Mouse (Mus musculus): ENCODE results near the gene Fbxo27. TPM values are rescaled to one million over a fixed set of nuclear protein-coding genes. Genes with fewer than 3 reads are reported as not detected.

The Fbxo27 gene
- polyA plus RNA-seq (2014; fragmentation: Illumina TruSeq; extraction: RNeasy Lipid Tissue Mini Kit (QIAGEN cat#74804); ENCODE audit: low read depth, low replicate concordance) = not detected

DNA sequence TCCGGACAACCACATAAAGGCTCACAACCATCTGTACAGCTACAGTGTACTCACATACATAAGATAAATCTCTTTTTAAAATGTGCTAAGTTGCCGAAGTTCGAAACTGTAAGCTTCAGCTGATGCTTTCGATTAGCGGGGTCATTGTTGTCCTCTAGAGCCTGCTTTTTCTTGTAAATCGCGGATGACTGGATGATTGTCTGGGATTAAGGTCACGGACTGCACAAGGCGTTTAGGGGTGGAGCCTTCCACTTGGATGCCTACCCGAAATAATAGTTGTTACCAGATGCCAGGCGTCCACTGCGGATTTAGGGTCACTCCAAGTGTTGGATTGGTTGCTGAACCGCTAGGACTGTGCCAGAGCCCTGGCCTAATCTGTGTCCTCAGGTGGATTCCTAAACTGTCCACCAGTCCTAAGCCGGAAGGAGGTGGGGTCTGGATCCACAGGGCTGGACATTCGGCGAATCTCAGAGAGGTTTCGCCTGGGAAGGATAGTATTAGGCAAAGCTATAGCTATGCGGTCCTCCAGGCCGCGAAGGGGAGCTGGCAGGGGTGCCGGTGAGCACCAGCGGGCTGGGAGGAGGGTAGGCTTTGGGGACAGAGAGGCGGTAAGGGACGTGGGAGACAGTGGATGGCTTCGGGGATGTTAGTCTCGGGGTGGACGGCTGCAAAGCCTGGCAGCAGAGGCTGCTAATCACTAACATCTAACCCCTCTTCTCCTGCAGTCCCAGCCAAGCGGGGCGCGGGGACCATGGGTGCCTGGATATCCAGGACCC is at the start of gene Fbxo27:
Gene Fbxo27 (plus strand): TSS at position 305 of the 776 bp plus-strand sequence.

GRCm38 (mm10) chr7:28716590-28717281 is 24.1 kb downstream of the Fbxo27 start, which contains the start of gene Fbxo17:
Gene Fbxo17 (plus strand): TSS chr7:28716804.

GRCm38 (mm10) chr7:28741709-28742438 is 49.2 kb downstream of the Fbxo27 start, which contains the start of the genes Mrps12 and Sars2:
Gene Mrps12 (minus strand): TSS chr7:28741820.
Gene Sars2 (plus strand): TSS chr7:28741992.

Other genes with a start within 250 kb of the Fbxo27 start
- 0.12 TPM for gene Lrfn1, start 240.9 kb upstream of the Fbxo27 start, polyA plus RNA-seq (2014; fragmentation: Illumina TruSeq; extraction: RNeasy Lipid Tissue Mini Kit (QIAGEN cat#74804); ENCODE audit: low read depth, low replicate concordance)
- not detected for gene Ifnl2, start 182.4 kb upstream of the Fbxo27 start, polyA plus RNA-seq (2014; fragmentation: Illumina TruSeq; extraction: RNeasy Lipid Tissue Mini Kit (QIAGEN cat#74804); ENCODE audit: low read depth, low replicate concordance)
- gene Ifnl3, start 170.0 kb upstream of the Fbxo27 start, polyA plus RNA-seq (2014; fragmentation: Illumina TruSeq; extraction: RNeasy Lipid Tissue Mini Kit (QIAGEN cat#74804); ENCODE audit: low read depth, low replicate concordance) = not detected
- not detected for gene Sycn, start 152.0 kb upstream of the Fbxo27 start, polyA plus RNA-seq (2014; fragmentation: Illumina TruSeq; extraction: RNeasy Lipid Tissue Mini Kit (QIAGEN cat#74804); ENCODE audit: low read depth, low replicate concordance)
- 0.49 TPM for gene Nccrp1, start 145.6 kb upstream of the Fbxo27 start, polyA plus RNA-seq (2014; fragmentation: Illumina TruSeq; extraction: RNeasy Lipid Tissue Mini Kit (QIAGEN cat#74804); ENCODE audit: low read depth, low replicate concordance)
- gene Samd4b, start 94.7 kb upstream of the Fbxo27 start, polyA plus RNA-seq (2014; fragmentation: Illumina TruSeq; extraction: RNeasy Lipid Tissue Mini Kit (QIAGEN cat#74804); ENCODE audit: low read depth, low replicate concordance) = 8.9 TPM
- gene Pak4, start 94.7 kb upstream of the Fbxo27 start, polyA plus RNA-seq (2014; fragmentation: Illumina TruSeq; extraction: RNeasy Lipid Tissue Mini Kit (QIAGEN cat#74804); ENCODE audit: low read depth, low replicate concordance) = 1.2 TPM
- not detected for gene Acp7, start 61.5 kb upstream of the Fbxo27 start, polyA plus RNA-seq (2014; fragmentation: Illumina TruSeq; extraction: RNeasy Lipid Tissue Mini Kit (QIAGEN cat#74804); ENCODE audit: low read depth, low replicate concordance)
- 0.49 TPM for gene Fbxo17, start 24.0 kb downstream of the Fbxo27 start, polyA plus RNA-seq (2014; fragmentation: Illumina TruSeq; extraction: RNeasy Lipid Tissue Mini Kit (QIAGEN cat#74804); ENCODE audit: low read depth, low replicate concordance)
- 28.9 TPM for gene Mrps12, start 49.0 kb downstream of the Fbxo27 start, polyA plus RNA-seq (2014; fragmentation: Illumina TruSeq; extraction: RNeasy Lipid Tissue Mini Kit (QIAGEN cat#74804); ENCODE audit: low read depth, low replicate concordance)
- 0.24 TPM for gene Sars2, start 49.1 kb downstream of the Fbxo27 start, polyA plus RNA-seq (2014; fragmentation: Illumina TruSeq; extraction: RNeasy Lipid Tissue Mini Kit (QIAGEN cat#74804); ENCODE audit: low read depth, low replicate concordance)
- not detected for gene Ccer2, start 63.3 kb downstream of the Fbxo27 start, polyA plus RNA-seq (2014; fragmentation: Illumina TruSeq; extraction: RNeasy Lipid Tissue Mini Kit (QIAGEN cat#74804); ENCODE audit: low read depth, low replicate concordance)
- 20.8 TPM for gene Sirt2, start 73.9 kb downstream of the Fbxo27 start, polyA plus RNA-seq (2014; fragmentation: Illumina TruSeq; extraction: RNeasy Lipid Tissue Mini Kit (QIAGEN cat#74804); ENCODE audit: low read depth, low replicate concordance)
- not detected for gene Nfkbib, start 74.7 kb downstream of the Fbxo27 start, polyA plus RNA-seq (2014; fragmentation: Illumina TruSeq; extraction: RNeasy Lipid Tissue Mini Kit (QIAGEN cat#74804); ENCODE audit: low read depth, low replicate concordance)
- gene Rinl, start 96.1 kb downstream of the Fbxo27 start, polyA plus RNA-seq (2014; fragmentation: Illumina TruSeq; extraction: RNeasy Lipid Tissue Mini Kit (QIAGEN cat#74804); ENCODE audit: low read depth, low replicate concordance) = 3.4 TPM
- 173 TPM for gene Hnrnpl, start 115.7 kb downstream of the Fbxo27 start, polyA plus RNA-seq (2014; fragmentation: Illumina TruSeq; extraction: RNeasy Lipid Tissue Mini Kit (QIAGEN cat#74804); ENCODE audit: low read depth, low replicate concordance)
- 25.7 TPM for gene Ech1, start 132.4 kb downstream of the Fbxo27 start, polyA plus RNA-seq (2014; fragmentation: Illumina TruSeq; extraction: RNeasy Lipid Tissue Mini Kit (QIAGEN cat#74804); ENCODE audit: low read depth, low replicate concordance)
- gene Lgals4, start 141.0 kb downstream of the Fbxo27 start, polyA plus RNA-seq (2014; fragmentation: Illumina TruSeq; extraction: RNeasy Lipid Tissue Mini Kit (QIAGEN cat#74804); ENCODE audit: low read depth, low replicate concordance) = 2.0 TPM
- gene Lgals7, start 171.0 kb downstream of the Fbxo27 start, polyA plus RNA-seq (2014; fragmentation: Illumina TruSeq; extraction: RNeasy Lipid Tissue Mini Kit (QIAGEN cat#74804); ENCODE audit: low read depth, low replicate concordance) = not detected
- gene Capn12, start 188.6 kb downstream of the Fbxo27 start, polyA plus RNA-seq (2014; fragmentation: Illumina TruSeq; extraction: RNeasy Lipid Tissue Mini Kit (QIAGEN cat#74804); ENCODE audit: low read depth, low replicate concordance) = not detected

Measured in kidney, adult 10 weeks (tissue).